ENCODE assay signal across 8 mouse cellular contexts in the genomic region with DNA sequence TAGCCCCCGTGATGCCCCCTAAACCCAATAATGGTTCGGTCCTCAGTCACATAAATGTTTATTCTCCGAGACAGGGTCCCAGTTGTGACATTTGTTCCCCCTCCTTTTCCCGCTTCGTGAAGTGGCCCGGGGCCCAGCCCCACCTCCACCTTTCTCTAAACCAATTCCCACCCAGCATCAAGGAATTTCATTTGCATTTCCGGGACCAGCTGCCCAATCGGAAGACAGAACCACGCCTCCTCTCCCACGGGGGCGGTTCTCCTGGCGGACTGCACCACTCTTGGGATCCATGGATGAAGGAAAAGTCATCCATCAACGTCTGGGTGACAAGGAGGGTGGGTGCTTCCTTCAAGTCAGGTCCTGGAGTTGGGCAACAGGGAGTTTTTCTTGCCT. TPM values are rescaled to one million over a fixed set of nuclear protein-coding genes. Genes with fewer than 3 reads are reported as not detected.
DNase-seq lines count a peak whose midpoint lies in the region; ATAC-seq and TF ChIP-seq lines count a peak whose summit lies in the region.

No protein-coding gene starts in this region.

- peaks cover 30% of the 10 kb centered on the region for H3K4me1 ChIP-seq in kidney, embryonic 15.5 days
- peaks cover 17% of the 10 kb centered on the region for H3K4me1 ChIP-seq in limb, embryonic 11.5 days (ENCODE audit: control insufficient read depth, insufficient read depth, low read length)
- H3K4me1 ChIP-seq in midbrain, embryonic 12.5 days: peaks cover 34% of the 10 kb centered on the region
- peaks cover 30% of the 10 kb centered on the region for H3K4me1 ChIP-seq in testis, adult 2 months (ENCODE audit: control insufficient read depth, insufficient read depth, low read length)

- no peak for TF ChIP-seq CTCF in testis, adult 2 months (IDR thresholded peaks at IDR 0.05; ENCODE audit: control insufficient read depth, insufficient read depth, insufficient replicate concordance, low read depth, low read length)

- no peaks in the 10 kb centered on the region for H3K36me3 ChIP-seq in kidney, embryonic 15.5 days
- H3K36me3 ChIP-seq in limb, embryonic 11.5 days (ENCODE audit: control insufficient read depth, insufficient read depth, low read length): no peaks in the 10 kb centered on the region
- no peaks in the 10 kb centered on the region for H3K36me3 ChIP-seq in midbrain, embryonic 12.5 days
- H3K36me3 ChIP-seq in testis, adult 2 months (ENCODE audit: control insufficient read depth, insufficient read depth, low read length): no peaks in the 10 kb centered on the region

- H3K27ac ChIP-seq in kidney, embryonic 15.5 days: no peak overlapping the region
- no peak overlapping the region for H3K27ac ChIP-seq in limb, embryonic 11.5 days (replicated peaks; ENCODE audit: low read depth, low read length)
- H3K27ac ChIP-seq in midbrain, embryonic 12.5 days (replicated peaks): peak overlapping the region; percentile 75; the same call in 1 of the 2 replicates
- H3K27ac ChIP-seq in testis, adult 2 months (ENCODE audit: control insufficient read depth, insufficient read depth, low read depth, low read length): no peak overlapping the region

- peaks cover 73% of the 10 kb centered on the region for H3K27me3 ChIP-seq in kidney, embryonic 15.5 days
- H3K27me3 ChIP-seq in limb, embryonic 11.5 days (ENCODE audit: control insufficient read depth, insufficient read depth, low read length): peaks cover 41% of the 10 kb centered on the region
- peaks cover 51% of the 10 kb centered on the region for H3K27me3 ChIP-seq in midbrain, embryonic 12.5 days
- no peaks in the 10 kb centered on the region for H3K27me3 ChIP-seq in testis, adult 2 months (ENCODE audit: control insufficient read depth, insufficient read depth, low read length)

- H3K9me3 ChIP-seq in kidney, embryonic 15.5 days (replicated peaks): no peaks in the 10 kb centered on the region
- no peaks in the 10 kb centered on the region for H3K9me3 ChIP-seq in limb, embryonic 11.5 days (ENCODE audit: control insufficient read depth, low read length)
- no peaks in the 10 kb centered on the region for H3K9me3 ChIP-seq in midbrain, embryonic 12.5 days

- 2% methylated on average over 13 of the region's 13 CpGs for WGBS in kidney, embryonic 15.5 days
- 2% methylated on average over 13 of the region's 13 CpGs for WGBS in limb, embryonic 11.5 days
- WGBS in midbrain, embryonic 12.5 days: under 1% methylated on average over 13 of the region's 13 CpGs

- peak; percentile 98 for DNase-seq in ZHBTc4 (ENCODE audit: low read depth, low spot score)
- DNase-seq in cerebellum, postnatal 10 days: peak; percentile 92 to 94
- peak; percentile 74 to 86 for DNase-seq in frontal cortex, postnatal 25 days (ENCODE audit: low spot score in 2 of 2)
- peak; percentile 88 for DNase-seq in limb, embryonic 11.5 days (ENCODE audit: low spot score)
- no peak for DNase-seq in gastrocnemius, postnatal 36 days

- peak overlapping the region; percentile 29; the same call in 1 of the 2 replicates for H3K9ac ChIP-seq in kidney, embryonic 15.5 days
- no peak overlapping the region; the same call in 1 of the 2 replicates for H3K9ac ChIP-seq in limb, embryonic 11.5 days (ENCODE audit: low read length)
- peak overlapping the region; percentile 64 for H3K9ac ChIP-seq in midbrain, embryonic 12.5 days (replicated peaks)

- peak; percentile 83 for ATAC-seq in kidney, embryonic 15.5 days (replicated peaks; ENCODE audit: low FRiP score)
- peak; percentile 75 for ATAC-seq in limb, embryonic 11.5 days (ENCODE audit: insufficient number of reproducible peaks, low FRiP score, low TSS enrichment, low read depth)
- peak; percentile 76 for ATAC-seq in midbrain, embryonic 12.5 days (ENCODE audit: low FRiP score, low read depth)

- intact Hi-C loops in gastrocnemius, postnatal 36 days (cut with DNase I): no loop called here

- H3K4me2 ChIP-seq in kidney, embryonic 15.5 days: peak overlapping the region; percentile 95
- H3K4me2 ChIP-seq in limb, embryonic 11.5 days (ENCODE audit: low read depth, severe bottlenecking): peak overlapping the region; percentile 90
- H3K4me2 ChIP-seq in midbrain, embryonic 12.5 days (replicated peaks): peak overlapping the region; percentile 95

- H3K4me3 ChIP-seq in kidney, embryonic 15.5 days (replicated peaks): peak overlapping the region; percentile 50
- H3K4me3 ChIP-seq in limb, embryonic 11.5 days (ENCODE audit: low read depth, low read length): peak overlapping the region; percentile 33
- peak overlapping the region; percentile 58 for H3K4me3 ChIP-seq in midbrain, embryonic 12.5 days
- H3K4me3 ChIP-seq in testis, adult 2 months (ENCODE audit: control insufficient read depth, low read depth, low read length): peak overlapping the region; percentile 77

- no peak for TF ChIP-seq POLR2A in testis, adult 2 months (IDR thresholded peaks at IDR 0.05; ENCODE audit: control insufficient read depth, low read depth, low read length)

RNA-seq across cellular contexts. Expression of a gene that starts 0.4 kb away (rescaled TPM):
- 0.84 and 0.96 TPM in 2 replicates for polyA plus RNA-seq in kidney, embryonic 15.5 days (2015; fragmentation: Nextera tagmentation; extraction: Ambion mirVana)
- polyA plus RNA-seq in limb, embryonic 11.5 days (2014; fragmentation: Nextera tagmentation; extraction: Ambion mirVana): 0.20 and 0.44 TPM in 2 replicates
- 3.3 and 4.7 TPM in 2 replicates for polyA plus RNA-seq in midbrain, embryonic 12.5 days (2016; fragmentation: Nextera tagmentation; extraction: Ambion mirVana)
- 21.8 and 24.8 TPM in 2 replicates for polyA plus RNA-seq in testis, adult 2 months (2012; rRNA removed)
- not detected for total RNA-seq in gastrocnemius, postnatal 36 days (2021)

RNA-seq across cellular contexts. Expression of a gene that starts 25.1 kb away (rescaled TPM):
- polyA plus RNA-seq in kidney, embryonic 15.5 days (2015; fragmentation: Nextera tagmentation; extraction: Ambion mirVana): 6.1 and 7.2 TPM in 2 replicates
- polyA plus RNA-seq in limb, embryonic 11.5 days (2014; fragmentation: Nextera tagmentation; extraction: Ambion mirVana): 2.8 and 3.5 TPM in 2 replicates
- polyA plus RNA-seq in midbrain, embryonic 12.5 days (2016; fragmentation: Nextera tagmentation; extraction: Ambion mirVana): 4.6 and 5.1 TPM in 2 replicates
- polyA plus RNA-seq in testis, adult 2 months (2012; rRNA removed): 4.9 and 6.5 TPM in 2 replicates
- total RNA-seq in gastrocnemius, postnatal 36 days (2021): 1 to 10 TPM; 3.6 to 3.8 TPM

RNA-seq across cellular contexts. Expression of a gene that starts 32.0 kb away (rescaled TPM):
- 0.93 and 1.2 TPM in 2 replicates for polyA plus RNA-seq in kidney, embryonic 15.5 days (2015; fragmentation: Nextera tagmentation; extraction: Ambion mirVana)
- polyA plus RNA-seq in limb, embryonic 11.5 days (2014; fragmentation: Nextera tagmentation; extraction: Ambion mirVana): 0.63 and 0.84 TPM in 2 replicates
- polyA plus RNA-seq in midbrain, embryonic 12.5 days (2016; fragmentation: Nextera tagmentation; extraction: Ambion mirVana): 0.68 and 0.80 TPM in 2 replicates
- polyA plus RNA-seq in testis, adult 2 months (2012; rRNA removed): 20.2 and 20.9 TPM in 2 replicates
- total RNA-seq in gastrocnemius, postnatal 36 days (2021): 10 to 100 TPM; 21.0 to 28.3 TPM

RNA-seq across cellular contexts. Expression of a gene that starts 32.5 kb away (rescaled TPM):
- polyA plus RNA-seq in kidney, embryonic 15.5 days (2015; fragmentation: Nextera tagmentation; extraction: Ambion mirVana): 384 and 386 TPM in 2 replicates
- polyA plus RNA-seq in limb, embryonic 11.5 days (2014; fragmentation: Nextera tagmentation; extraction: Ambion mirVana): 527 and 540 TPM in 2 replicates
- polyA plus RNA-seq in midbrain, embryonic 12.5 days (2016; fragmentation: Nextera tagmentation; extraction: Ambion mirVana): 384 TPM in 2 replicates
- 1,069 and 1,189 TPM in 2 replicates for polyA plus RNA-seq in testis, adult 2 months (2012; rRNA removed)
- total RNA-seq in gastrocnemius, postnatal 36 days (2021): 10 to 100 TPM; 70.3 to 83.7 TPM

RNA-seq across cellular contexts. Expression of a gene that starts 52.2 kb away (rescaled TPM):
- 391 and 408 TPM in 2 replicates for polyA plus RNA-seq in kidney, embryonic 15.5 days (2015; fragmentation: Nextera tagmentation; extraction: Ambion mirVana)
- polyA plus RNA-seq in limb, embryonic 11.5 days (2014; fragmentation: Nextera tagmentation; extraction: Ambion mirVana): 266 and 269 TPM in 2 replicates
- polyA plus RNA-seq in midbrain, embryonic 12.5 days (2016; fragmentation: Nextera tagmentation; extraction: Ambion mirVana): 300 and 313 TPM in 2 replicates
- 176 and 240 TPM in 2 replicates for polyA plus RNA-seq in testis, adult 2 months (2012; rRNA removed)
- total RNA-seq in gastrocnemius, postnatal 36 days (2021): 100 to 1,000 TPM; 431 to 514 TPM

Comparison
In these comparisons a context has a peak if more than half of its experiments do, and no peak if none do; other contexts are left out.
1. DNase-seq: peak in ZHBTc4 (single experiment), cerebellum, postnatal 10 days (2 of 2), frontal cortex, postnatal 25 days (2 of 2) and limb, embryonic 11.5 days (single experiment); none in gastrocnemius, postnatal 36 days (0 of 2).
2. Peak in every context shown above with its lines, with median percentiles within 50 percentile points of each other: ATAC-seq, H3K4me2 ChIP-seq and H3K4me3 ChIP-seq.